Mouse (Mus musculus) CH12.LX (cell line): ENCODE results near the gene Prn. TPM values are rescaled to one million over a fixed set of nuclear protein-coding genes. Genes with fewer than 3 reads are reported as not detected.

Source experiments
- DNase-seq: peaks from one replicate; pipeline ENCODE4 v3.0.0-alpha.2; 2013; ENCODE audit errors: extremely low read depth
- H3K27ac ChIP-seq: 2 replicates; pipeline ENCODE4 v1.5.1; 2012; ENCODE audit warnings: low read depth, mild to moderate bottlenecking, control low read depth, moderate library complexity; ENCODE audit not compliant: insufficient read depth
- H3K27me3 ChIP-seq: replicated peaks from 2 replicates; pipeline ENCODE3; 2012; ENCODE audit warnings: inconsistent platforms
- H3K36me3 ChIP-seq, 2 experiments: replicated peaks in 1 of 2; 2 replicates each; pipeline versions ENCODE3 to v1.6.1; 2012; ENCODE audit warnings: inconsistent platforms in 1 of 2, low read length in 1 of 2, mild to moderate bottlenecking in 1 of 2, mixed read lengths in 1 of 2, moderate library complexity in 1 of 2; ENCODE audit not compliant: control insufficient read depth in 1 of 2, insufficient read depth in 1 of 2
- H3K4me1 ChIP-seq, 2 experiments: 2 replicates each; pipeline ENCODE4 v1.6.1; 2012; ENCODE audit warnings: inconsistent platforms in 1 of 2, moderate library complexity in 1 of 2; ENCODE audit not compliant: insufficient read depth in 2 of 2, control insufficient read depth in 1 of 2
- H3K4me2 ChIP-seq: 2 replicates; pipeline ENCODE4 v1.6.1; 2012; ENCODE audit warnings: low read depth, mild to moderate bottlenecking, control low read depth; ENCODE audit not compliant: poor library complexity, insufficient read depth, severe bottlenecking
- H3K4me3 ChIP-seq, 3 experiments: fragments of 150-350 bp in 1 of 3; sonication (generic) in 1 of 3; replicated peaks in 1 of 3; 2 replicates each; pipeline versions ENCODE3 to v1.5.1; 2011 to 2012; ENCODE audit warnings: low read depth in 2 of 3, low read length in 2 of 3, mild to moderate bottlenecking in 2 of 3, moderate library complexity in 2 of 3, control low read depth in 1 of 3, improper control_type of control experiment in 1 of 3, inconsistent platforms in 1 of 3, mixed read lengths in 1 of 3; ENCODE audit not compliant: poor library complexity in 1 of 3
- H3K79me2 ChIP-seq: replicated peaks from 2 replicates; pipeline ENCODE4 v1.6.1; 2012; ENCODE audit warnings: mild to moderate bottlenecking, moderate library complexity; ENCODE audit not compliant: control insufficient read depth, poor library complexity, insufficient read depth, severe bottlenecking; ENCODE audit errors: extremely low read depth
- H3K9ac ChIP-seq: 2 replicates; pipeline ENCODE4 v1.6.1; 2012; ENCODE audit warnings: low read depth, mild to moderate bottlenecking, control low read depth, moderate library complexity; ENCODE audit not compliant: insufficient read depth
- H3K9me3 ChIP-seq: replicated peaks from 2 replicates; pipeline ENCODE3; 2012; ENCODE audit warnings: low read length, inconsistent platforms, mixed read lengths
- BHLHE40 ChIP-seq: IDR thresholded peaks from 2 replicates; pipeline ENCODE4 v1.6.1; 2011; ENCODE audit warnings: mild to moderate bottlenecking, low read depth, low read length, improper control_type of control experiment
- CTCF ChIP-seq, 2 experiments: IDR thresholded peaks in 1 of 2; conservative IDR thresholded peaks in 1 of 2; 2 replicates each; pipeline ENCODE4 v1.5.1; 2011 to 2012; ENCODE audit warnings: low read depth in 2 of 2, low read length in 2 of 2, improper control_type of control experiment in 1 of 2, inconsistent platforms in 1 of 2, mild to moderate bottlenecking in 1 of 2, moderate library complexity in 1 of 2
- E2F4 ChIP-seq: IDR thresholded peaks from 2 replicates; pipeline ENCODE4 v1.6.1; 2011; ENCODE audit warnings: low read depth, low read length, improper control_type of control experiment; ENCODE audit not compliant: insufficient replicate concordance
- ELF1 ChIP-seq: IDR thresholded peaks from 2 replicates; pipeline ENCODE4 v1.6.1; 2014; ENCODE audit warnings: low read depth, mild to moderate bottlenecking, inconsistent platforms, low read length, improper control_type of control experiment
- EP300 ChIP-seq: IDR thresholded peaks from 2 replicates; pipeline ENCODE4 v1.6.1; 2011; ENCODE audit warnings: low read length, improper control_type of control experiment
- ETS1 ChIP-seq: conservative IDR thresholded peaks from 2 replicates; pipeline ENCODE4 v1.6.1; 2012; ENCODE audit warnings: low read depth, mild to moderate bottlenecking, inconsistent platforms, low read length, improper control_type of control experiment, moderate library complexity
- JUN ChIP-seq: IDR thresholded peaks from 2 replicates; pipeline ENCODE4 v1.6.1; 2011; ENCODE audit warnings: low read depth, mild to moderate bottlenecking, low read length, improper control_type of control experiment, moderate library complexity; ENCODE audit not compliant: insufficient read depth
- MAX ChIP-seq: IDR thresholded peaks from 2 replicates; pipeline ENCODE4 v1.6.1; 2011; ENCODE audit warnings: low read length, improper control_type of control experiment
- MAZ ChIP-seq: IDR thresholded peaks from 2 replicates; pipeline ENCODE4 v1.6.1; 2012; ENCODE audit warnings: low read depth, mild to moderate bottlenecking, inconsistent platforms, low read length, improper control_type of control experiment, moderate library complexity
- MEF2A ChIP-seq: IDR thresholded peaks from 2 replicates; pipeline ENCODE4 v1.6.1; 2014; ENCODE audit warnings: low read depth, mild to moderate bottlenecking, inconsistent platforms, low read length, improper control_type of control experiment, borderline replicate concordance
- MYC ChIP-seq: IDR thresholded peaks from 2 replicates; pipeline ENCODE4 v1.6.1; 2011; ENCODE audit warnings: low read depth, mild to moderate bottlenecking, improper control_type of control experiment, low read length
- NRF1 ChIP-seq: IDR thresholded peaks from 2 replicates; pipeline ENCODE4 v1.6.1; 2014; ENCODE audit warnings: low read depth, mild to moderate bottlenecking, inconsistent platforms, low read length, improper control_type of control experiment, moderate library complexity
- POLR2A ChIP-seq: IDR thresholded peaks from 2 replicates; pipeline ENCODE4 v1.6.1; 2011; ENCODE audit warnings: low read depth, mild to moderate bottlenecking, improper control_type of control experiment, low read length
- POLR2AphosphoS2 ChIP-seq: IDR thresholded peaks from 2 replicates; pipeline ENCODE4 v1.6.1; 2011; ENCODE audit warnings: low read depth, low read length, improper control_type of control experiment
- RCOR1 ChIP-seq: conservative IDR thresholded peaks from 2 replicates; pipeline ENCODE4 v1.6.1; 2012; ENCODE audit warnings: low read depth, mild to moderate bottlenecking, inconsistent platforms, low read length, improper control_type of control experiment
- SIN3A ChIP-seq: IDR thresholded peaks from 2 replicates; pipeline ENCODE4 v1.6.1; 2012; ENCODE audit warnings: low read length, improper control_type of control experiment, inconsistent platforms
- TBP ChIP-seq: conservative IDR thresholded peaks from 2 replicates; pipeline ENCODE4 v1.6.1; 2011; ENCODE audit warnings: low read depth, low read length, improper control_type of control experiment
- TCF12 ChIP-seq: IDR thresholded peaks from 2 replicates; pipeline ENCODE4 v1.6.1; 2014; ENCODE audit warnings: low read depth, mild to moderate bottlenecking, inconsistent platforms, low read length, improper control_type of control experiment
- UBTF ChIP-seq: IDR thresholded peaks from 2 replicates; pipeline ENCODE4 v1.6.1; 2012; ENCODE audit warnings: low read depth, mild to moderate bottlenecking, inconsistent platforms, low read length, improper control_type of control experiment, moderate library complexity
- USF2 ChIP-seq: conservative IDR thresholded peaks from 2 replicates; pipeline ENCODE4 v1.6.1; 2011; ENCODE audit warnings: low read depth, low read length, improper control_type of control experiment
- ZC3H11A ChIP-seq: IDR thresholded peaks from 2 replicates; pipeline ENCODE4 v1.6.1; 2012; ENCODE audit warnings: low read depth, mild to moderate bottlenecking, inconsistent platforms, low read length, improper control_type of control experiment
- dilution Hi-C: fragments of 300-500 bp; cut with MboI; formaldehyde crosslinking; loops from 2 replicates; pipeline ENCODE4 v1.14.3; 2020; ENCODE audit warnings: low sequenced_read_pairs; ENCODE audit not compliant: extremely low pct_unique_long_range_greater_than_20kb, extremely low pct_ligation_motif_present
- in situ Hi-C: fragments of 300-500 bp; cut with MboI; formaldehyde crosslinking; loops from 3 replicates; pipeline ENCODE4 v1.14.3; 2019; ENCODE audit warnings: low sequenced_read_pairs, low pct_ligation_motif_present, low pct_unique_long_range_greater_than_20kb, mixed read lengths
- polyA plus RNA-seq: library from polyadenylated mRNA; unstranded; fragments of >175 nt; gene quantifications from 2 replicates; pipeline ENCODE4 v1.2.1, GENCODE M21; 2012; ENCODE audit warnings: low read depth; ENCODE audit not compliant: insufficient read length
- total RNA-seq, 2 experiments: library from RNA; depleted of rRNA; stranded (reverse); fragments of 300-350 nt in 1 of 2; fragments of >200 nt in 1 of 2; gene quantifications; 2 replicates each; pipeline ENCODE4 v1.2.3; 2012 to 2014

The Prn gene
- total and polyA plus RNA-seq, 3 experiments, result not detected

DNA sequence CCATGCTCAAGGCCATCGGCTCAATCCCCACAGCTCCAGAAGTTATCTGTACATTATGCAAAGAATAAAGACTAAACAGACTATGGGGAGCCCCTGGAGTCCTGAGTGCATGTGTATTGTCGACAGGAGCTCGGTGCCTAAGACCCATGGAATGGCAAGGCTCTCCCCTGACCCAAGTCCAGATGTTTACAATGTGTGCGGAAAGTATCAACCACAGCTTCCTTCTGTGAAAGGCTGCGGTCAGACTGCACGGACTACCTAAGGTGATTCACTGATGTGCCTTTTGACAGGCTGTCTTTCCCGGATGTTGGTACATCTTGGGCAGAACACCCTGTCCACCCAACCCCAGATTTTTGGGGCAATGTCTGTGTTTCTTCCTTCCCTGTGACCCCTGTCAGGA, 21.5 kb upstream of the Prn start:
- H3K4me1 ChIP-seq, result peaks cover 6% of the 10 kb centered on the region in 2 experiments
- no peak overlapping the region for H3K27ac ChIP-seq
- no peaks in the 10 kb centered on the region for H3K36me3 ChIP-seq
- TF ChIP-seq POLR2AphosphoS2, result no peak
- TF ChIP-seq EP300, result peak; percentile 72
- TF ChIP-seq ZC3H11A, result no peak
- no peak for TF ChIP-seq E2F4
- no peak for TF ChIP-seq CTCF (conservative IDR thresholded peaks at IDR 0.05 in 1 of 2, IDR thresholded peaks at IDR 0.05 in 1 of 2; ENCODE audit: low read depth in 2 of 2, low read length in 2 of 2)
- peak; percentile 68; the same call in 1 of the 2 replicates for TF ChIP-seq BHLHE40
- 0 out of 2 replicates have a peak, but pooled peaks have one; percentile 31 for TF ChIP-seq TCF12
- TF ChIP-seq TBP, result no peak
- TF ChIP-seq MAZ, result no peak
- H3K9ac ChIP-seq, result no peak overlapping the region
- H3K9me3 ChIP-seq, result no peaks in the 10 kb centered on the region
- H3K4me3 ChIP-seq, result no peak overlapping the region
- peak; percentile 32 for DNase-seq
- H3K4me2 ChIP-seq, result no peak overlapping the region
- dilution Hi-C loops, result no loop called here
- H3K79me2 ChIP-seq, result no peaks in the 10 kb centered on the region
- peaks cover 2% of the 10 kb centered on the region for H3K27me3 ChIP-seq
- in situ Hi-C loops, result no loop called here

DNA sequence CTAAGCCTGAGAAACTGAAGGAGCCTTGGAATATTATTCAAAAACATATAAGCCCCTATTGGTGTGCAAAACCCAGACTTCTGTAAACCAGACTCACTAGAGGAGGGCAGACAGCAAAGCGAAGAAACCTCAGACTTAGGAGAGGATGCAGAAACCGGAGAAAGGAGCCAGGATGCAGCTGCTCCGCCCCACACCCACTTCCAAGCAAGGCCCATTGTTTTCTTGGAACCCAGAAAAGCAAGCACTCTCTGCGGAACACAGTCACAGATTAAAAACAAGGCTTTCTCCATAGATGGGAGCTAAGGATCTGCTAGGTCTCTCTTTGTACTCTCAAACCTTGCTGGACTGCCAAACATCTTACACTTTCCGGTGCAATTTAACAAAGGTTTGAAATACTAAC, 17.2 kb upstream of the Prn start:
- TF ChIP-seq JUN (no peak), USF2 (no peak), ELF1 (no peak), MAX (no peak), CTCF (conservative IDR thresholded peaks at IDR 0.05 in 1 of 2, IDR thresholded peaks at IDR 0.05 in 1 of 2; ENCODE audit: low read depth in 2 of 2, low read length in 2 of 2) (no peak), ZC3H11A (no peak), POLR2A (no peak)
- no peak overlapping the region for H3K4me3 ChIP-seq
- in situ Hi-C loops, result no loop called here
- H3K9ac ChIP-seq, result no peak overlapping the region
- H3K27me3 ChIP-seq, result peaks cover 2% of the 10 kb centered on the region
- H3K9me3 ChIP-seq, result no peaks in the 10 kb centered on the region
- dilution Hi-C loops, result no loop called here
- H3K4me1 ChIP-seq, result peaks cover 6% of the 10 kb centered on the region in 2 experiments
- no peaks in the 10 kb centered on the region for H3K36me3 ChIP-seq
- H3K4me2 ChIP-seq, result no peak overlapping the region
- DNase-seq, result no peak
- H3K79me2 ChIP-seq, result no peaks in the 10 kb centered on the region
- no peak overlapping the region for H3K27ac ChIP-seq

DNA sequence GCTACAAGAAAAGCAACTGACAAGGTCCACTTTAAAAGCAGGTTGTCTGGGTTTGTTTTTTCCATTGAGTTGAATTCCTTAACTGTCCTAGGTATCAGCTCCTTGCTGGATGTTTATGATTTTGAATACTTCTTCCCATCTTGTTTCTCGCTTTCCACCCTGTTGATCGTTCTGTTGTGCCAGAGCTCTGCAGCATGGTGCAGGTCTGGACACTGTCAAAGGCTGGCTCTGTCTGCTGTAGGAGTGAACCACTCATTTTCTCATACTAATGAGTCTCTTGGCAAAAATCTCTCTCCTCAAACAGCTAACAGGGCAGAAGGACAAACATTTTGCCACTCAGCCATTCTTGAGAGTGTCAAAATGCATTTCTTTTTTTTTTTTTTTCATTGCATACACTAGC, 14.7 kb upstream of the Prn start:
- H3K4me3 ChIP-seq, result no peak overlapping the region
- H3K4me2 ChIP-seq, result no peak overlapping the region
- in situ Hi-C loops, result no loop called here
- H3K4me1 ChIP-seq, result no peaks in the 10 kb centered on the region
- TF ChIP-seq MAX (no peak), RCOR1 (no peak), CTCF (conservative IDR thresholded peaks at IDR 0.05 in 1 of 2, IDR thresholded peaks at IDR 0.05 in 1 of 2; ENCODE audit: low read depth in 2 of 2, low read length in 2 of 2) (no peak), NRF1 (no peak), MEF2A (no peak), ETS1 (no peak), EP300 (no peak), MYC (no peak), UBTF (no peak), ELF1 (no peak), SIN3A (no peak), E2F4 (no peak), MAZ (no peak)
- TF ChIP-seq, all 38 proteins: peak for 0
- H3K9me3 ChIP-seq, result no peaks in the 10 kb centered on the region
- H3K9ac ChIP-seq, result no peak overlapping the region
- no peak overlapping the region for H3K27ac ChIP-seq
- dilution Hi-C loops, result no loop called here
- no peaks in the 10 kb centered on the region for H3K36me3 ChIP-seq
- no peak for DNase-seq
- H3K27me3 ChIP-seq, result peaks cover 2% of the 10 kb centered on the region
- no peaks in the 10 kb centered on the region for H3K79me2 ChIP-seq
